Mouse (Mus musculus): Measurements from ENCODE around the gene Stxbp3.
"Not testable (repeated sequence)": the region's sequence is repeated elsewhere in the genome, so short reads cannot be mapped to it uniquely, and the experiment has no call there.

Gene Stxbp3

GRCm38 (mm10) chr3:108840000-108840715 lies at the start of gene Stxbp3:
Gene Stxbp3, minus strand, starts transcription at chr3:108840526.
- DNase-seq (ENCODE audit: low read depth, low spot score) = peak; percentile 96

GRCm38 (mm10) chr3:108889908-108890307 lies 49.6 kb upstream of the Stxbp3 start, which contains the start of gene Fndc7:
Gene Fndc7, minus strand, starts transcription at chr3:108890008.
- DNase-seq (ENCODE audit: low read depth, low spot score) = no peak

- DNase-seq (ENCODE audit: low read depth, low spot score) = no peak
These were observed 47.3 kb upstream of the Stxbp3 start for GRCm38 (mm10) chr3:108887618-108887975.

GRCm38 (mm10) chr3:108886934-108887617 lies 46.8 kb upstream of the Stxbp3 start:
- no peak for DNase-seq (ENCODE audit: low read depth, low spot score)

- DNase-seq (ENCODE audit: low read depth, low spot score) = no peak
These were observed 45.6 kb upstream of the Stxbp3 start for GRCm38 (mm10) chr3:108885686-108886530.

- no peak for DNase-seq (ENCODE audit: low read depth, low spot score)
These were observed 44.5 kb upstream of the Stxbp3 start for GRCm38 (mm10) chr3:108884706-108885289.

- no peak for DNase-seq (ENCODE audit: low read depth, low spot score)
These were observed 42.7 kb upstream of the Stxbp3 start for GRCm38 (mm10) chr3:108883067-108883466.

GRCm38 (mm10) chr3:108881873-108882272 lies 41.5 kb upstream of the Stxbp3 start:
- not testable (repeated sequence) for DNase-seq (ENCODE audit: low read depth, low spot score)

GRCm38 (mm10) chr3:108880544-108881507 lies 40.5 kb upstream of the Stxbp3 start:
- DNase-seq (ENCODE audit: low read depth, low spot score) = peak; percentile 86

- no peak for DNase-seq (ENCODE audit: low read depth, low spot score)
These were observed 39.6 kb upstream of the Stxbp3 start for GRCm38 (mm10) chr3:108879836-108880435.

- peak; percentile 66 for DNase-seq (ENCODE audit: low read depth, low spot score)
These were observed 38.8 kb upstream of the Stxbp3 start for GRCm38 (mm10) chr3:108879129-108879528.

GRCm38 (mm10) chr3:108870631-108871030 lies 30.3 kb upstream of the Stxbp3 start:
- DNase-seq (ENCODE audit: low read depth, low spot score) = no peak

- DNase-seq (ENCODE audit: low read depth, low spot score) = no peak
These were observed 27.1 kb upstream of the Stxbp3 start for GRCm38 (mm10) chr3:108867449-108867848.

- DNase-seq (ENCODE audit: low read depth, low spot score) = no peak
These were observed 25.4 kb upstream of the Stxbp3 start for GRCm38 (mm10) chr3:108865676-108866075.

GRCm38 (mm10) chr3:108865129-108865528 lies 24.8 kb upstream of the Stxbp3 start:
- DNase-seq (ENCODE audit: low read depth, low spot score) = no peak

- no peak for DNase-seq (ENCODE audit: low read depth, low spot score)
These were observed 22.8 kb upstream of the Stxbp3 start for GRCm38 (mm10) chr3:108863091-108863490.

GRCm38 (mm10) chr3:108862282-108862681 lies 22.0 kb upstream of the Stxbp3 start:
- not testable (repeated sequence) for DNase-seq (ENCODE audit: low read depth, low spot score)

- DNase-seq (ENCODE audit: low read depth, low spot score) = no peak
These were observed 20.5 kb upstream of the Stxbp3 start for GRCm38 (mm10) chr3:108860786-108861185.

- DNase-seq (ENCODE audit: low read depth, low spot score) = no peak
These were observed 18.0 kb upstream of the Stxbp3 start for GRCm38 (mm10) chr3:108858231-108858770.

GRCm38 (mm10) chr3:108857714-108858113 lies 17.4 kb upstream of the Stxbp3 start:
- no peak for DNase-seq (ENCODE audit: low read depth, low spot score)

All from ES-CJ7 (cell line).